Mouse (Mus musculus): ENCODE measurements around the gene Apold1. TPM values are rescaled to one million over a fixed set of nuclear protein-coding genes. Genes with fewer than 3 reads are reported as not detected.

Apold1 gene
- total and polyA plus RNA-seq, 2 experiments: 0.40 to 0.55 TPM

GRCm38 (mm10) chr6:134962518-134962893 lies 19.0 kb upstream of the Apold1 start:
- Histone ChIP-seq H3K4me3 (ENCODE audit: insufficient read depth, low read depth, low read length) (no peak overlapping the region), H3K79me2 (ENCODE audit: control insufficient read depth, insufficient read depth, low read length) (no peaks in the 10 kb centered on the region), H3K4me1 (ENCODE audit: control insufficient read depth, insufficient read depth, low read length) (no peaks in the 10 kb centered on the region), H3K9ac (ENCODE audit: low read depth, low read length) (no peak overlapping the region), H3K36me3 (ENCODE audit: control insufficient read depth, insufficient read depth, low read length) (no peaks in the 10 kb centered on the region), H3K27ac (replicated peaks; ENCODE audit: insufficient read depth, low read depth, low read length) (no peak overlapping the region), H3K27me3 (ENCODE audit: control insufficient read depth, insufficient read depth, low read length) (no peaks in the 10 kb centered on the region)
- DNase-seq (ENCODE audit: extremely low read depth, low read depth, low spot score): no peak
- WGBS: 85% methylated on average over 5 of the region's 5 CpGs
- TF ChIP-seq CTCF (IDR thresholded peaks at IDR 0.05; ENCODE audit: low read depth, low read length): no peak
- TF ChIP-seq POLR2A (IDR thresholded peaks at IDR 0.05; ENCODE audit: extremely low read depth, insufficient read depth, low read length): no peak

- Histone ChIP-seq H3K9ac (ENCODE audit: low read depth, low read length) (no peak overlapping the region), H3K4me3 (ENCODE audit: insufficient read depth, low read depth, low read length) (no peak overlapping the region), H3K27ac (replicated peaks; ENCODE audit: insufficient read depth, low read depth, low read length) (no peak overlapping the region), H3K27me3 (ENCODE audit: control insufficient read depth, insufficient read depth, low read length) (no peaks in the 10 kb centered on the region), H3K79me2 (ENCODE audit: control insufficient read depth, insufficient read depth, low read length) (no peaks in the 10 kb centered on the region), H3K36me3 (ENCODE audit: control insufficient read depth, insufficient read depth, low read length) (no peaks in the 10 kb centered on the region), H3K4me1 (ENCODE audit: control insufficient read depth, insufficient read depth, low read length) (no peaks in the 10 kb centered on the region)
- WGBS: 89% methylated on average over 2 of the region's 2 CpGs
- no peak for DNase-seq (ENCODE audit: extremely low read depth, low read depth, low spot score)
- TF ChIP-seq POLR2A (IDR thresholded peaks at IDR 0.05; ENCODE audit: extremely low read depth, insufficient read depth, low read length): no peak
Measured at GRCm38 (mm10) chr6:134963910-134964309, 17.6 kb upstream of the Apold1 start.

- no peaks in the 10 kb centered on the region for H3K27me3 ChIP-seq (ENCODE audit: control insufficient read depth, insufficient read depth, low read length)
- no peak overlapping the region for H3K4me3 ChIP-seq (ENCODE audit: insufficient read depth, low read depth, low read length)
- no peak overlapping the region for H3K9ac ChIP-seq (ENCODE audit: low read depth, low read length)
- no peaks in the 10 kb centered on the region for H3K36me3 ChIP-seq (ENCODE audit: control insufficient read depth, insufficient read depth, low read length)
- H3K4me1 ChIP-seq (ENCODE audit: control insufficient read depth, insufficient read depth, low read length): no peaks in the 10 kb centered on the region
- DNase-seq (ENCODE audit: extremely low read depth, low read depth, low spot score): no peak
- 86% methylated on average over 5 of the region's 5 CpGs for WGBS
- no peak overlapping the region for H3K27ac ChIP-seq (replicated peaks; ENCODE audit: insufficient read depth, low read depth, low read length)
- TF ChIP-seq CTCF (IDR thresholded peaks at IDR 0.05; ENCODE audit: low read depth, low read length) (no peak), POLR2A (IDR thresholded peaks at IDR 0.05; ENCODE audit: extremely low read depth, insufficient read depth, low read length) (no peak)
- H3K79me2 ChIP-seq (ENCODE audit: control insufficient read depth, insufficient read depth, low read length): no peaks in the 10 kb centered on the region
Measured at GRCm38 (mm10) chr6:134966681-134967080, 14.8 kb upstream of the Apold1 start.

GRCm38 (mm10) chr6:134968326-134968725 lies 13.2 kb upstream of the Apold1 start:
- TF ChIP-seq CTCF (IDR thresholded peaks at IDR 0.05; ENCODE audit: low read depth, low read length): no peak
- TF ChIP-seq POLR2A (IDR thresholded peaks at IDR 0.05; ENCODE audit: extremely low read depth, insufficient read depth, low read length): no peak
- H3K79me2 ChIP-seq (ENCODE audit: control insufficient read depth, insufficient read depth, low read length): no peaks in the 10 kb centered on the region
- H3K27me3 ChIP-seq (ENCODE audit: control insufficient read depth, insufficient read depth, low read length): no peaks in the 10 kb centered on the region
- H3K4me1 ChIP-seq (ENCODE audit: control insufficient read depth, insufficient read depth, low read length): no peaks in the 10 kb centered on the region
- H3K36me3 ChIP-seq (ENCODE audit: control insufficient read depth, insufficient read depth, low read length): no peaks in the 10 kb centered on the region
- H3K4me3 ChIP-seq (ENCODE audit: insufficient read depth, low read depth, low read length): no peak overlapping the region
- H3K27ac ChIP-seq (replicated peaks; ENCODE audit: insufficient read depth, low read depth, low read length): no peak overlapping the region
- H3K9ac ChIP-seq (ENCODE audit: low read depth, low read length): no peak overlapping the region
- 21% methylated on average over 1 of the region's 1 CpGs for WGBS
- DNase-seq (ENCODE audit: extremely low read depth, low read depth, low spot score): no peak

GRCm38 (mm10) chr6:134969498-134969897 lies 12.0 kb upstream of the Apold1 start:
- no peak for TF ChIP-seq CTCF (IDR thresholded peaks at IDR 0.05; ENCODE audit: low read depth, low read length)
- no peak for TF ChIP-seq POLR2A (IDR thresholded peaks at IDR 0.05; ENCODE audit: extremely low read depth, insufficient read depth, low read length)
- no peaks in the 10 kb centered on the region for H3K4me1 ChIP-seq (ENCODE audit: control insufficient read depth, insufficient read depth, low read length)
- no peak for DNase-seq (ENCODE audit: extremely low read depth, low read depth, low spot score)
- no peak overlapping the region for H3K9ac ChIP-seq (ENCODE audit: low read depth, low read length)
- H3K4me3 ChIP-seq (ENCODE audit: insufficient read depth, low read depth, low read length): no peak overlapping the region
- H3K79me2 ChIP-seq (ENCODE audit: control insufficient read depth, insufficient read depth, low read length): no peaks in the 10 kb centered on the region
- no peaks in the 10 kb centered on the region for H3K27me3 ChIP-seq (ENCODE audit: control insufficient read depth, insufficient read depth, low read length)
- no peak overlapping the region for H3K27ac ChIP-seq (replicated peaks; ENCODE audit: insufficient read depth, low read depth, low read length)
- WGBS: 96% methylated on average over 2 of the region's 2 CpGs
- no peaks in the 10 kb centered on the region for H3K36me3 ChIP-seq (ENCODE audit: control insufficient read depth, insufficient read depth, low read length)

- TF ChIP-seq POLR2A (IDR thresholded peaks at IDR 0.05; ENCODE audit: extremely low read depth, insufficient read depth, low read length) (no peak), CTCF (IDR thresholded peaks at IDR 0.05; ENCODE audit: low read depth, low read length) (no peak)
- 61% methylated on average over 4 of the region's 4 CpGs for WGBS
- Histone ChIP-seq H3K36me3 (ENCODE audit: control insufficient read depth, insufficient read depth, low read length) (no peaks in the 10 kb centered on the region), H3K9ac (ENCODE audit: low read depth, low read length) (no peak overlapping the region), H3K27me3 (ENCODE audit: control insufficient read depth, insufficient read depth, low read length) (no peaks in the 10 kb centered on the region), H3K79me2 (ENCODE audit: control insufficient read depth, insufficient read depth, low read length) (no peaks in the 10 kb centered on the region), H3K4me1 (ENCODE audit: control insufficient read depth, insufficient read depth, low read length) (no peaks in the 10 kb centered on the region), H3K27ac (replicated peaks; ENCODE audit: insufficient read depth, low read depth, low read length) (no peak overlapping the region), H3K4me3 (ENCODE audit: insufficient read depth, low read depth, low read length) (no peak overlapping the region)
- no peak for DNase-seq (ENCODE audit: extremely low read depth, low read depth, low spot score)
Measured at GRCm38 (mm10) chr6:134972096-134972495, 9.4 kb upstream of the Apold1 start.

Measured in liver, adult 2 months (tissue).